Mouse (Mus musculus): ENCODE data around the gene Ppp4r2.
A peak's percentile ranks its signal among the peaks of the same experiment; 100 is the strongest.
"Not testable (repeated sequence)": the region's sequence is repeated elsewhere in the genome, so short reads cannot be mapped to it uniquely, and the experiment has no call there.

Gene Ppp4r2

GRCm38 (mm10) chr6:100831751-100832150 lies 1.7 kb upstream of the Ppp4r2 start:
- DNase-seq (ENCODE audit: low spot score): peak; percentile 43

- DNase-seq (ENCODE audit: low spot score): peak; percentile 53
Observed at GRCm38 (mm10) chr6:100833811-100834481, 524 bp downstream of the Ppp4r2 start.

GRCm38 (mm10) chr6:100834489-100835160 lies 1.2 kb downstream of the Ppp4r2 start:
- DNase-seq (ENCODE audit: low spot score): no peak

- no peak for DNase-seq (ENCODE audit: low spot score)
Observed at GRCm38 (mm10) chr6:100845058-100845457, 11.6 kb downstream of the Ppp4r2 start.

- peak; percentile 23 for DNase-seq (ENCODE audit: low spot score)
Observed at GRCm38 (mm10) chr6:100847264-100847663, 13.8 kb downstream of the Ppp4r2 start.

- DNase-seq (ENCODE audit: low spot score): no peak
Observed at GRCm38 (mm10) chr6:100848682-100849375, 15.4 kb downstream of the Ppp4r2 start.

GRCm38 (mm10) chr6:100850671-100851081 lies 17.3 kb downstream of the Ppp4r2 start:
- peak; percentile 67 for DNase-seq (ENCODE audit: low spot score)

GRCm38 (mm10) chr6:100851083-100851482 lies 17.7 kb downstream of the Ppp4r2 start:
- DNase-seq (ENCODE audit: low spot score): no peak

- DNase-seq (ENCODE audit: low spot score): no peak
Observed at GRCm38 (mm10) chr6:100865321-100865720, 31.9 kb downstream of the Ppp4r2 start.

GRCm38 (mm10) chr6:100865788-100866187 lies 32.4 kb downstream of the Ppp4r2 start:
- DNase-seq (ENCODE audit: low spot score): not testable (repeated sequence)

- not testable (repeated sequence) for DNase-seq (ENCODE audit: low spot score)
Observed at GRCm38 (mm10) chr6:100866246-100866645, 32.8 kb downstream of the Ppp4r2 start.

- no peak for DNase-seq (ENCODE audit: low spot score)
Observed at GRCm38 (mm10) chr6:100868863-100869262, 35.4 kb downstream of the Ppp4r2 start.

GRCm38 (mm10) chr6:100869909-100870308 lies 36.5 kb downstream of the Ppp4r2 start:
- no peak for DNase-seq (ENCODE audit: low spot score)

GRCm38 (mm10) chr6:100873191-100873590 lies 39.8 kb downstream of the Ppp4r2 start:
- DNase-seq (ENCODE audit: low spot score): no peak

- DNase-seq (ENCODE audit: low spot score): peak; percentile 64
Observed at GRCm38 (mm10) chr6:100875862-100876623, 42.6 kb downstream of the Ppp4r2 start.

GRCm38 (mm10) chr6:100876624-100877017 lies 43.2 kb downstream of the Ppp4r2 start:
- DNase-seq (ENCODE audit: low spot score): no peak

GRCm38 (mm10) chr6:100878546-100878945 lies 45.1 kb downstream of the Ppp4r2 start:
- no peak for DNase-seq (ENCODE audit: low spot score)

GRCm38 (mm10) chr6:100879607-100880006 lies 46.2 kb downstream of the Ppp4r2 start:
- DNase-seq (ENCODE audit: low spot score): no peak

- DNase-seq (ENCODE audit: low spot score): no peak
Observed at GRCm38 (mm10) chr6:100881657-100882056, 48.2 kb downstream of the Ppp4r2 start.

- peak; percentile 39 for DNase-seq (ENCODE audit: low spot score)
Observed at GRCm38 (mm10) chr6:100882381-100883213, 49.2 kb downstream of the Ppp4r2 start.

- peak; percentile 27 for DNase-seq (ENCODE audit: low spot score)
Observed at GRCm38 (mm10) chr6:100883233-100883632, 49.8 kb downstream of the Ppp4r2 start.

All from lung, postnatal 25 days (tissue).